Mouse (Mus musculus): ENCODE measurements around the gene Kirrel3. TPM values are rescaled to one million over a fixed set of nuclear protein-coding genes. Genes with fewer than 3 reads are reported as not detected.

Kirrel3 gene
- total RNA-seq (2021), result 10 to 100 TPM; 43.9 to 50.2 TPM
- long read RNA-seq, experiment 1, partial matches to known transcripts, result 19 of 25 reads
- long read RNA-seq, experiment 1, other reads (novel, unspliced or antisense), result 6 of 25 reads
- long read RNA-seq, experiment 2, partial matches to known transcripts, result 11 of 19 reads
- long read RNA-seq, experiment 2, other reads (novel, unspliced or antisense), result 8 of 19 reads

GRCm38 (mm10) chr9:34485759-34486431 lies at the start of gene Kirrel3:
Gene Kirrel3 (plus strand): TSS chr9:34485894.
- DNase-seq (ENCODE audit: low spot score in 2 of 2), result peak; percentile 82

GRCm38 (mm10) chr9:34440721-34441120 lies 45.0 kb upstream of the Kirrel3 start:
- no peak for DNase-seq (ENCODE audit: low spot score in 2 of 2)

GRCm38 (mm10) chr9:34443950-34444349 lies 41.7 kb upstream of the Kirrel3 start:
- DNase-seq (ENCODE audit: low spot score in 2 of 2), result no peak

- DNase-seq (ENCODE audit: low spot score in 2 of 2), result no peak
Observed at GRCm38 (mm10) chr9:34446497-34447350, 39.0 kb upstream of the Kirrel3 start.

- DNase-seq (ENCODE audit: low spot score in 2 of 2), result no peak
Observed at GRCm38 (mm10) chr9:34447736-34448135, 38.0 kb upstream of the Kirrel3 start.

GRCm38 (mm10) chr9:34448467-34448866 lies 37.2 kb upstream of the Kirrel3 start:
- DNase-seq (ENCODE audit: low spot score in 2 of 2), result no peak

GRCm38 (mm10) chr9:34458189-34458588 lies 27.5 kb upstream of the Kirrel3 start:
- peak in 1 of 2 experiments; percentile 25 for DNase-seq (ENCODE audit: low spot score in 2 of 2)

GRCm38 (mm10) chr9:34459968-34460367 lies 25.7 kb upstream of the Kirrel3 start:
- DNase-seq (ENCODE audit: low spot score in 2 of 2), result no peak

- no peak for DNase-seq (ENCODE audit: low spot score in 2 of 2)
Observed at GRCm38 (mm10) chr9:34463666-34464065, 22.0 kb upstream of the Kirrel3 start.

GRCm38 (mm10) chr9:34466058-34466457 lies 19.6 kb upstream of the Kirrel3 start:
- DNase-seq (ENCODE audit: low spot score in 2 of 2), result no peak

- no peak for DNase-seq (ENCODE audit: low spot score in 2 of 2)
Observed at GRCm38 (mm10) chr9:34469180-34469579, 16.5 kb upstream of the Kirrel3 start.

- no peak for DNase-seq (ENCODE audit: low spot score in 2 of 2)
Observed at GRCm38 (mm10) chr9:34476206-34476605, 9.5 kb upstream of the Kirrel3 start.

GRCm38 (mm10) chr9:34478494-34478893 lies 7.2 kb upstream of the Kirrel3 start:
- no peak for DNase-seq (ENCODE audit: low spot score in 2 of 2)

GRCm38 (mm10) chr9:34483236-34483635 lies 2.5 kb upstream of the Kirrel3 start:
- DNase-seq (ENCODE audit: low spot score in 2 of 2), result no peak

- no peak for DNase-seq (ENCODE audit: low spot score in 2 of 2)
Observed at GRCm38 (mm10) chr9:34484665-34485064, 1.0 kb upstream of the Kirrel3 start.

- DNase-seq (ENCODE audit: low spot score in 2 of 2), result no peak
Observed at GRCm38 (mm10) chr9:34488267-34488666, 2.6 kb downstream of the Kirrel3 start.

- DNase-seq (ENCODE audit: low spot score in 2 of 2), result peak; percentile 83 to 86
Observed at GRCm38 (mm10) chr9:34488700-34489315, 3.1 kb downstream of the Kirrel3 start.

GRCm38 (mm10) chr9:34489316-34489710 lies 3.6 kb downstream of the Kirrel3 start:
- DNase-seq (ENCODE audit: low spot score in 2 of 2), result no peak

GRCm38 (mm10) chr9:34489760-34490159 lies 4.1 kb downstream of the Kirrel3 start:
- DNase-seq (ENCODE audit: low spot score in 2 of 2), result no peak

GRCm38 (mm10) chr9:34492121-34492520 lies 6.4 kb downstream of the Kirrel3 start:
- DNase-seq (ENCODE audit: low spot score in 2 of 2), result no peak

- no peak for DNase-seq (ENCODE audit: low spot score in 2 of 2)
Observed at GRCm38 (mm10) chr9:34493571-34493970, 7.9 kb downstream of the Kirrel3 start.

GRCm38 (mm10) chr9:34498126-34498525 lies 12.4 kb downstream of the Kirrel3 start:
- DNase-seq (ENCODE audit: low spot score in 2 of 2), result no peak

Measured in layer of hippocampus, postnatal 14 days (tissue).